Mouse (Mus musculus) embryo, embryonic 10.5 days (tissue): Measurements from ENCODE around the gene Smarce1.

Experiments
- DNase-seq: peaks from one replicate; pipeline ENCODE4 v3.0.0-alpha.2; 2015; ENCODE audit warnings: low spot score

The Smarce1 gene

GRCm38 (mm10) chr11:99229641-99230260 is 1.1 kb downstream of the Smarce1 start:
- DNase-seq, result peak; percentile 59

DNA sequence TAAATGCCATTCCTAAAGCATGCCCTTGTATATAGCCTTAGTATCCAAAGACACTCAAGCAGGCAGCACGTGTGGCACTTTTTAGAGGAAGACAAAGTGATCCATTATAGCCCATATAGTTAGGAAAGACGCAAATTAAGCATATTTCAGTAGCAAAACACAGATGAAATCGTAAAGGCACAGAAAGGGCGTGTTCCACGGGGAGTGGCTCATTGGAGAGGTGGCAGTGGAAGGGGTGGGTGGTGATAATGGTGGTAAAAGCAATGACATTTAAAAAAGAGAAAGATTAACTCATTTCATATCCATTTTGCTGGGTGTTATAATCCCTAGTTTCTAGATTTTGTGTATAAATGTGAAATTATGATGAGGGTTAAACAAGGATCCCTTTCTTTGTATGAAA is 4.5 kb downstream of the Smarce1 start:
- DNase-seq, result no peak

- DNase-seq, result no peak
These were observed 7.5 kb downstream of the Smarce1 start for GRCm38 (mm10) chr11:99223310-99223709.

DNA sequence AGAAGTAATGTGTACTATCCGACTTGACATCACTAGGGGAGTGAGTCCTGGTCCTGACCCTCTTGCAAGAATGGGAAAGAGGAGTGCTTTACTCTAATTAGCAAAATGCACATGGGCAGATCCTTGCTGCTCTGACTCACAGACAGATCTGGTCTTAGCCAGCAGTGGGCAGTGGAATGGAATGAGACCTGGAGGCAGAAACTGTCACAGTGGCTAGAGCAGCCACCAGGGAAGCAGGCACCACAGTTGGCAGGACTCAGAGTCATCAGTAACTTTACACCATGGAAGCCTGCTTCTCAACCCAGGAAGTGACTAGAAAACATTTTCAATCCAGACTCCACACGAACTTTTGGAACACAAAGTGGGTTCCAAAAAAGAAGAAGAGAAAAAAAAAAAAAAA is 9.0 kb downstream of the Smarce1 start:
- no peak for DNase-seq

DNA sequence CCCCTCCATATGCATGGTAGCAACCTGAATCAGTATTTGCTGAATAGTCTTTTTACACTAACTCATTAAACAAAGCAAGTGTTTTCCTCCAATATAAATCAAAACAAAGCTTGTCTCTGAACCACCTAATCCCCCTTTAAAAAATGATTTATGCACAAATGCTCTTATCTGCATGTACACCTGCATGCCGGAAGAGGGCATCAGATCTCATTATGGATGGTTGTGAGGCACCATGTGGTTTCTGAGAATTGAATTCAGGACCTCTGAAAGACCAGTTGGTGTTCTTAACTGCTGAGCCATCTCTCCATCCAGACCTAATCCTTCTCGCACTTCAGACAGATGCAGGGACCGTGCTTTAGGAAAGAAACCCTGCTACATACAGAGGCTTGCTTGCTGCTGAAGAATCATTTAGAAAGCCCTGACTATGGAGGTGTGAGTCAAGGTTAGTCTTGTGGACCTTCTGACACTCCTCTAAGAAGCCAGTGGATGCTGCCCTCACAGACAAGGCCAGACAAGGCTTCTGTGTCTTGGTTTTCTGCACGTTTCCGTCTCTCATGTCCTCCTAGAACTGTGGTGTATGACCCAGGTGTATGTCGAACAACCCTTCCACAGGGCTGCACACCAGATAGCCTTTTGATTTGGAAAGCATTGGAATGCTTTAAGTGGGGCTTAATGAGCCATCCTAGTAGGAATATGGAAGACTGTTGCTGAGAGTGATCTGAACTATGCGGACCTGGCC is 13.4 kb downstream of the Smarce1 start:
- DNase-seq, result no peak

GRCm38 (mm10) chr11:99216181-99216580 is 14.6 kb downstream of the Smarce1 start:
- no peak for DNase-seq

GRCm38 (mm10) chr11:99212693-99213092 is 18.1 kb downstream of the Smarce1 start:
- DNase-seq, result no peak

DNA sequence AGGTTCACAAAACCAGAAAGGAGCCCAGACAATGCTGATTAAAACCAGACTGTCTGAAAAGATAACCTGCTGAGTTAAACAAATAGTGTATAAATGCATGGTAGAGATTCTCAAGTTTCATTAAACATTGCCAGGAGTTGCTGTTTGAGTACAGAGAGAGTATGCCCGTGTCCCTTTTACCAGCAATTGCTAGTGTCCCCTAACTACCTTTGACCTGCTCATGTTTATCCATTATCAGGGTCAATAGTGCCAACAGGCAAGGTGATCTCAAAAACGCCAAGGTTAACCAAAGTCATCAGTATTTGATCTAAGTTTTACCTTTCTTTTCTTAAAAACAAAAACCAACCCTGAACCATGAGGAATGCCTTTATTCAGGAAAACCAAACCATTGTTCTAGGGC is 18.9 kb downstream of the Smarce1 start:
- no peak for DNase-seq

DNA sequence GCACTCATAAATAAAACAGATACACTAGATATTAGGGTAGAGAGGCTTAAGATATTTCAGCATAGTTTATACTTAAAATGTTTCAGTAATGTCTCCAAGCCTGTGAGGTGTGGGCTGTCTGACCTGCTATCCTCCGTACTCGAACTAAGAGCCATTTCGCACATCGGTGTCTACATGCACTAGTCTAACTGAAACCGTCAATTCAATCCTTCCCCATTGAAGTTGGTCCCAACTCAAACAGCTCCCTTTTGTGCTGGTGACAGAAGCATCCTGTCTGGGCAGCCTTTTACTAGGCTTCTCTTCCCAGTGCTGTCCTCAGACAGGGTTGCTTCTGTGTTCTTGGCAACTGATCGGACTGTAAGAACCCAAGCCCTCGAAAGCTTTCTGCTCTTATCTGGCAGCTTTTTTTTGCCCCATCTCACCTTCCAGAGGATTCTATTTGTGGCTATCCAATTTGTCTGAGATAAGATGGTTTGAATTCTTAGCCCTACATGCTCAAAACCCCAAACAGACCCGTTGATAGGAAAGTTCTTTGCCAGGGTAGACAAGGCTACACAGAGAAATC is 22.6 kb downstream of the Smarce1 start:
- DNase-seq, result peak; percentile 7

- no peak for DNase-seq
These were observed 23.4 kb downstream of the Smarce1 start for GRCm38 (mm10) chr11:99207449-99207848.

DNA sequence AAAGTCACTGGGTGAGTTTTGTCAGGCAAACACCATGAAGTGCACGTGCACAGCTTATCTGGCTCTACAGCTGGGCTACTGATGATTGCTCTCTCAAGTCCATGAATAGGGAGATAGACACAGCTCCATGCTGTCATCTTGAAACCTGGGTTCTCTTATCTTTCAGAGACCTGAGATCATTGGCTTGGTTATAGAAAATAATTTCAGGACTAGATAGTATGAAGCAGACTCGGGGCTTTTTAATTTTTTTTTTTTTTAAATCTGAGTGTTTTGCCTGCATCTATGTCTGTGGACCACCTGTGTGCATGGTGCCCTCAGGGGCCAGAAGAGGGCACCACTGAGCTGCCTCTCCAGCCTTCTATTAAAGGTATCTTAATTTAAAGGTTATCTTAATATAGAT is 23.9 kb downstream of the Smarce1 start:
- peak; percentile 51 for DNase-seq

- peak; percentile 73 for DNase-seq
These were observed 41.6 kb downstream of the Smarce1 start for GRCm38 (mm10) chr11:99189154-99189582.

- no peak for DNase-seq
These were observed 43.5 kb downstream of the Smarce1 start for GRCm38 (mm10) chr11:99187348-99187747.

DNA sequence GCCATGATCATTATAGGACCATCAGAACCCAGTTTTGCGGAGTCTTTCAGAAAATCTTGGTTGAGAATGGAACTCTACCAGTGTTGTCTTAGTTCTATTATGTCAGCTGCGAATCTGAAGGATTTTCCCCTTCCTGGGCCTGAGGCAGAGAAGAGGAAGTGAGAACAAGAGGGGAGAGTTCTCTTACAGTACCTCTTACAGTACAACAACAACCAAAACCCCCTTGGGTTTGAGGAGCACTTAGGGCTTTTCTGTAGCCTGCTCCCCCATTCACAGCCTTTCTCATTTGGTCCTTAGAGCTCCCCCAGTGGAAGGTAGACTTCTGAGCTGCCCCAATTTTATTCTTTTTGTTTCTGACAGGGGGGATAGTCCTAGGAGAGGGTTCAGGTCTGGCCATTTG is 44.0 kb downstream of the Smarce1 start:
- no peak for DNase-seq

GRCm38 (mm10) chr11:99182575-99182974 is 48.2 kb downstream of the Smarce1 start:
- no peak for DNase-seq

DNA sequence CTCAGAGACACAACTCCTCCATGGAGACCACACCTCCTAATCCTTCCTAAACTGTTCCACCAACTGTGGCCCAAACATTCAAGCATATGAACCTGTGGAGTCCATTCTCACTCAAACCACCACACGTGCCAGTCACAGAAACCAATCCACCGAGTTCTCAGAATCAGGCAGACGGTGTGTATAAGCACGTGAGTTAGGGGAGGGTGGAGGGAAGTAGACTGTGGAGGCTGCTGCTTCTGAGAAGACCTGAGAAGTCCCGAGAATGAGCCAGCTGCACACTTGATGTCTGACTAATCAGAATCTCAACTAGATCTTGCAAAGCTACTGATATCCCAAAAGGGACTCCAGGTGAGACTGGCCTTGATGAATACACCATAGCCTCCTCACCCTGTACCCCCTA is 50.7 kb downstream of the Smarce1 start:
- no peak for DNase-seq

- no peak for DNase-seq
These were observed 53.0 kb downstream of the Smarce1 start for GRCm38 (mm10) chr11:99177925-99178198.

DNA sequence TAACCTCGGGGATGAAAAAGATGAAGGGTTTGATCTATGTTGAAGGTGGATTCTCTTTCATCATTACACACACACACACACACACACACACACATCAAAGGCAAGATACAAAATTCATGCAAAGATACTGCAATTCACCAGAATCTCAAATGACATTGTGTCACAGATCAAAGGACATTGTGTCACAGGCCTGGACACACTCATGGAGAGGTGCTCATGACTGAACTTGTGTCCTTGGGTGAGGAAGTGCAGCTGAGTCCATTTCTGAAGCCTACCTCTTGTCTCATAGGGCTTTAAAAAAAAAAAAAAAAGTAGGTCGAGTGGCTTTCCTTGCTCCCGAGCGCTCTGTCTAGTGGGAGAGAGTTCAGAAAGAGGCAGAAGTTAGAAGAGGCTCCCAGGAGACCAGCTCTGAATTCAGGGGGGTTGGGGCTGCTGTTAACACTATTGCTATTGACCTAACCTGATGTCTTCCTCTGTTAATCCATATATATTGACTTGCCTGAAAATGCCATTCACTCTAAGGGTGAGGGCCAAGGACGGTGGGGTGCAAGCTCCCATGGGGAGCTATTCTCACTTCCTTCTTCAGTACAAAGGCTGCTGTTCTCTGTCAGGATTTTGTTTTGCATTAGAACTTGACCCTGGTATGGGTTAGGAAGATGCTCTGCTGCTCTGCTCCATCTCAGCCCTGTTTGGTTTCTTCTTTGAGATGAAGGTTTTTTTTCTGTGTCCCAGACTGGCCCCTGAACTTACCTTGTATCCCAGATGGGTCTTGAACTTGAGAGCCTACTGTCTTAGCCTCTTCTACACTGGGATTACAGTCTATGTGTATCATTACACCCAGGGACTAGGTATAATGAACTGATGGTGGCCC is 53.5 kb downstream of the Smarce1 start:
- DNase-seq, result no peak

DNA sequence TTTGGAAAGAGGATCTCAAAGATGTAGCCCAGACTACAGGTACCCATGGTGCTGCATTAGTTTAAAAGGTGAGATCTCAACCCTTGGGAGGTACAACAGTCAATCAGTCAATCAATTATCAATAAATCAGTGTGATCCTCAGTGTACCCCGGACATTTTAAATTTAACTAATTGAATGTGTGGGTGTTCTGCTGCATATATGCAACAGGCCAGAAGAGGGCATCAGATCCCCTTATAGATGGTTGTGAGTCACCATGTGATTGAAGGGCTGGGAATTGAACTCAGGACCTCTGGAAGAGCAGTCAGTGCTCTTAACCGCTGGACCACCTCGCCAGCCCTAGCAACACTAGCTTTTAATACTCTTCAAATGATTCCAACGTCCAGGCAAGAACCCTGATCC is 58.8 kb downstream of the Smarce1 start:
- no peak for DNase-seq

GRCm38 (mm10) chr11:99171442-99171841 is 59.4 kb downstream of the Smarce1 start:
- DNase-seq, result no peak

- no peak for DNase-seq
These were observed 60.1 kb downstream of the Smarce1 start for GRCm38 (mm10) chr11:99170547-99171267.

DNA sequence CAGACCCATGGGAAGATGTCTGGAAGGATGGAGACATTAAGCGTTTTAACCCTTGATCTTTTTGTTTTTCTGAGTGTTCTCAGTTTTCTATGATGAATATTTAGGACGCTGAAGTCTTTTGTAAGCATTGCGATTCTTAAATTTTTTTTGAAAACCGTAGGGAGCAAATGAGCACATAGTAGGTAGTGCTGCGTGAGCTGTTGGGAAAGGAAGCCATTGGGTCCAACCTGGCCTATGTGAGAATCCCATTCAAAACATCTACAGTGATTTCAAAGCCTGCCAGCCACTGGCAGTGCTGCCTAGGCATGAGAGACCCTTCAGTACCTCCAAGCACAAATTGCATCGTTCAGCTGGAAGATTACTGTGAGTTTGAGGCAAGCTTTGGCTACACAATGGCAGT is 60.8 kb downstream of the Smarce1 start:
- DNase-seq, result no peak
